Mouse (Mus musculus) spleen, postnatal 10 days (tissue): ENCODE results near the gene Speg.

ENCODE experiments used
- DNase-seq, 2 experiments: peaks; one replicate each; pipeline ENCODE4 v3.0.0; 2021 to 2022; ENCODE audit warnings: low spot score in 2 of 2

The Speg gene

GRCm38 (mm10) chr1:75365510-75366137, 9.5 kb upstream of the Speg start:
- DNase-seq = no peak

- DNase-seq = no peak
Observed at GRCm38 (mm10) chr1:75369360-75369983, 5.6 kb upstream of the Speg start.

- DNase-seq = no peak
Observed at GRCm38 (mm10) chr1:75369984-75370660, 5.0 kb upstream of the Speg start.

GRCm38 (mm10) chr1:75371317-75372095, 3.6 kb upstream of the Speg start:
- DNase-seq = peak in 1 of 2 experiments; percentile 36

GRCm38 (mm10) chr1:75372450-75372849, 2.6 kb upstream of the Speg start:
- no peak for DNase-seq

- DNase-seq = no peak
Observed at GRCm38 (mm10) chr1:75373276-75373675, 1.8 kb upstream of the Speg start.

GRCm38 (mm10) chr1:75379196-75379595, 4.1 kb downstream of the Speg start:
- DNase-seq = no peak

GRCm38 (mm10) chr1:75379931-75380330, 4.8 kb downstream of the Speg start:
- no peak for DNase-seq

GRCm38 (mm10) chr1:75380951-75381350, 5.9 kb downstream of the Speg start:
- no peak for DNase-seq

GRCm38 (mm10) chr1:75381482-75382355, 6.6 kb downstream of the Speg start:
- DNase-seq = no peak

- DNase-seq = no peak
Observed at GRCm38 (mm10) chr1:75382356-75383071, 7.4 kb downstream of the Speg start.

- DNase-seq = no peak
Observed at GRCm38 (mm10) chr1:75384470-75385141, 9.5 kb downstream of the Speg start.

GRCm38 (mm10) chr1:75385142-75385730, 10.1 kb downstream of the Speg start:
- DNase-seq = no peak

- no peak for DNase-seq
Observed at GRCm38 (mm10) chr1:75386149-75386548, 11.1 kb downstream of the Speg start.

GRCm38 (mm10) chr1:75387469-75387928, 12.4 kb downstream of the Speg start:
- no peak for DNase-seq

- DNase-seq = no peak
Observed at GRCm38 (mm10) chr1:75387929-75388897, 13.1 kb downstream of the Speg start.

GRCm38 (mm10) chr1:75388898-75389515, 13.9 kb downstream of the Speg start:
- DNase-seq = no peak

GRCm38 (mm10) chr1:75393139-75393538, 18.0 kb downstream of the Speg start:
- no peak for DNase-seq
